Mouse (Mus musculus): ENCODE results near the gene Kndc1. TPM values are rescaled to one million over a fixed set of nuclear protein-coding genes. Genes with fewer than 3 reads are reported as not detected.

Gene Kndc1
- polyA plus RNA-seq, 1 experiment from 2014 or later = 0.12 TPM

- Histone ChIP-seq H3K36me3 (ENCODE audit: insufficient read depth, low read length) (no peaks in the 10 kb centered on the region), H3K9ac (replicated peaks; ENCODE audit: low read length) (no peak overlapping the region), H3K4me3 (ENCODE audit: low read length) (no peak overlapping the region), H3K27me3 (ENCODE audit: insufficient read depth, low read length) (0 out of 2 replicates have a peak, but pooled peaks cover 4% of the 10 kb centered on the region), H3K9me3 (ENCODE audit: low read length) (no peaks in the 10 kb centered on the region), H3K27ac (ENCODE audit: low read length) (no peak overlapping the region), H3K4me2 (replicated peaks; ENCODE audit: low read depth, low read length) (no peak overlapping the region), H3K4me1 (ENCODE audit: insufficient read depth, low read length) (peaks cover 7% of the 10 kb centered on the region; the same call in 1 of the 2 replicates)
- ATAC-seq (ENCODE audit: low FRiP score, low TSS enrichment) = no peak
- 57% methylated on average over 11 of the region's 11 CpGs for WGBS
Measured at GRCm38 (mm10) chr7:139957437-139957836, 62.9 kb downstream of the Kndc1 start.

- 34% methylated on average over 11 of the region's 11 CpGs for WGBS
- H3K9me3 ChIP-seq (ENCODE audit: low read length) = no peaks in the 10 kb centered on the region
- no peak for ATAC-seq (ENCODE audit: low FRiP score, low TSS enrichment)
Measured at GRCm38 (mm10) chr7:139957958-139958357, 63.5 kb downstream of the Kndc1 start.

DNA sequence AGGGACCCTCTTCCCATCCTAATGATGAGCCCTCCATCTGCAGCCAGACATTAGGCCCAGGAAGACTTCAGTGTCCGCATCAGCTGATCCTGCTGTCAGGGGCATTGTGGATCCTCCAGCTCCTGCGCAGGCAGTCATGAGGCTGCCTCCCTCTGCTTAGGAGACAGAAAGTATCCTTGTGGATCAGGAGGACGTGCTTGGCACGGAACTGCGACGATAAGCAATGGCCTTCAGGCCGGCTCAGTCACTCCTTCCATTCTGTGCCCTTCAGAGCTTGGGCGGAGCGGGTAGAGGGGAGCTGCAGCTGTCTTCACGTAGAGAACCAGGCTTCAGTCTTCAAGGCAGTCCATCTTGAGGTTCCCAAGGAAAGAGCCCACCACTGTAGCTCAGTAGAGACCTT, 66.6 kb downstream of the Kndc1 start:
- peaks cover 7% of the 10 kb centered on the region; the same call in 1 of the 2 replicates for H3K4me1 ChIP-seq (ENCODE audit: insufficient read depth, low read length)
- H3K27me3 ChIP-seq (ENCODE audit: insufficient read depth, low read length) = 0 out of 2 replicates have a peak, but pooled peaks cover 4% of the 10 kb centered on the region
- 86% methylated on average over 10 of the region's 10 CpGs for WGBS
- no peak for ATAC-seq (ENCODE audit: low FRiP score, low TSS enrichment)
- H3K27ac ChIP-seq (ENCODE audit: low read length) = no peak overlapping the region
- H3K4me3 ChIP-seq (ENCODE audit: low read length) = no peak overlapping the region
- no peaks in the 10 kb centered on the region for H3K9me3 ChIP-seq (ENCODE audit: low read length)
- H3K36me3 ChIP-seq (ENCODE audit: insufficient read depth, low read length) = no peaks in the 10 kb centered on the region
- H3K4me2 ChIP-seq (replicated peaks; ENCODE audit: low read depth, low read length) = no peak overlapping the region
- H3K9ac ChIP-seq (replicated peaks; ENCODE audit: low read length) = no peak overlapping the region

More at GRCm38 (mm10) chr7:139957958-139958357, 63.5 kb downstream of the Kndc1 start:
- Histone ChIP-seq H3K4me3 (ENCODE audit: low read length) (no peak overlapping the region), H3K27ac (ENCODE audit: low read length) (no peak overlapping the region), H3K9ac (replicated peaks; ENCODE audit: low read length) (no peak overlapping the region), H3K4me2 (replicated peaks; ENCODE audit: low read depth, low read length) (no peak overlapping the region), H3K36me3 (ENCODE audit: insufficient read depth, low read length) (no peaks in the 10 kb centered on the region), H3K27me3 (ENCODE audit: insufficient read depth, low read length) (0 out of 2 replicates have a peak, but pooled peaks cover 4% of the 10 kb centered on the region), H3K4me1 (ENCODE audit: insufficient read depth, low read length) (peaks cover 7% of the 10 kb centered on the region; the same call in 1 of the 2 replicates)

DNA sequence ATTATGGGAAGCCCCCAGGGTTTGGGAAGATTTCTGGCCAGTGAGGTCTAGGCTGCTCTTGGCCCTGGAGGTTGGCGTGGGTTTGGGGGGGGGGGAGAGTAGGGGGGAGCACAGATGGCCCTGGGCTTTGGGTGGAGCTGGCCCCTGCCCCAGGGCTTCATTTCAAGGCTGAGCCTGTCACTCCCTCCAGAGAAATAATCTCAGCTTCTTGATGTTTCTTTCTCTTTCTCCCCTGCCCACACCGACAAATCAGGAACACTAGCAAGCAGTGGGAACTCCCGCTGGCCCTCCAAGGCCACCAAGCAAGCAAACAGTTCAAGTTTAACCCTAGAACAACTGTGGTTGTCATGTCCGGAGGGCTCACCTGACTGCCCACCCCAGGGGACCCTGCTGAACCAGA, 69.3 kb downstream of the Kndc1 start:
- no peak overlapping the region for H3K27ac ChIP-seq (ENCODE audit: low read length)
- H3K36me3 ChIP-seq (ENCODE audit: insufficient read depth, low read length) = no peaks in the 10 kb centered on the region
- no peak overlapping the region for H3K4me2 ChIP-seq (replicated peaks; ENCODE audit: low read depth, low read length)
- no peak for ATAC-seq (ENCODE audit: low FRiP score, low TSS enrichment)
- H3K4me3 ChIP-seq (ENCODE audit: low read length) = no peak overlapping the region
- 55% methylated on average over 4 of the region's 4 CpGs for WGBS
- H3K9ac ChIP-seq (replicated peaks; ENCODE audit: low read length) = no peak overlapping the region
- H3K27me3 ChIP-seq (ENCODE audit: insufficient read depth, low read length) = no peaks in the 10 kb centered on the region; the same call in 1 of the 2 replicates
- H3K9me3 ChIP-seq (ENCODE audit: low read length) = no peaks in the 10 kb centered on the region
- H3K4me1 ChIP-seq (ENCODE audit: insufficient read depth, low read length) = no peaks in the 10 kb centered on the region

DNA sequence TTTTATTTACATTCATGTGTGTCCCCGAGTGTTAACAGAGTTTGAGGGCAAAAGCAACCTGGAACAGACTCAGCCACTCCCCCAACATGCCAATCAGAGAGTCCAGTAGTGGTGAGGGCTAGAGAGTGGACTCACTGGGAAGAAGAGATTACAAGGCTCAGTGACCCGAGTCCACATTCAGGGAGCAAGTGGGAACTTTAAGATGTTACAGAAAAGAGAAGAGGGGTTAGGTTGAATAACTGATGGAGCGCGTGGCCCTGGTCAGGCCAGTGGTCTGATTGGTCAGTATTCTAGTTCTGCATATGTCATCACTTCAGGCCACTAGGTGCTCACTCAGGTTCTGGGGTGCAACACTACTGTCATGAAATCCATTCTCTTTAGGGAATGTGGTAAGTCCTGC, 72.7 kb downstream of the Kndc1 start:
- Histone ChIP-seq H3K9ac (replicated peaks; ENCODE audit: low read length) (no peak overlapping the region), H3K4me3 (ENCODE audit: low read length) (no peak overlapping the region), H3K36me3 (ENCODE audit: insufficient read depth, low read length) (no peaks in the 10 kb centered on the region), H3K4me2 (replicated peaks; ENCODE audit: low read depth, low read length) (no peak overlapping the region), H3K4me1 (ENCODE audit: insufficient read depth, low read length) (no peaks in the 10 kb centered on the region), H3K9me3 (ENCODE audit: low read length) (no peaks in the 10 kb centered on the region), H3K27me3 (ENCODE audit: insufficient read depth, low read length) (no peaks in the 10 kb centered on the region; the same call in 1 of the 2 replicates), H3K27ac (ENCODE audit: low read length) (no peak overlapping the region)
- WGBS = 29% methylated on average over 4 of the region's 4 CpGs
- no peak for ATAC-seq (ENCODE audit: low FRiP score, low TSS enrichment)

DNA sequence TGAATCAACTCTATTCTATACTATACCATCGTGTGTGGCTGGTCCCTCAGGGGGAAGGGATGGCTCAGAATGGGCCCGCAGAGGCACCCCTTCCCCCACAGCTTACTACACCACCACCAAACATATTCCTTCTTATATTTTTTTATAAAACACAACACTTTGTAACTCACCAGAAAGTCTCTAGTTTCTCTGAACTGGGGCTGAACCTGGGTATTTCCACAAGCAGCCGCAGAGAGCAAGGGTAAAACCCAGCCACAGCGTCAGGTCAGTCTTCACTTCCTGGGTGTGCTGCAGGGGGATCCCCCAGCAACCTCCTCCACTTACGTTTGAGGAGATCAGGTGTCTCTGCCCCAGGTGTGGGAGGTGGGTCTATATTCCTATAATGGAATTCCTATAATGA, 73.9 kb downstream of the Kndc1 start:
- H3K27me3 ChIP-seq (ENCODE audit: insufficient read depth, low read length) = no peaks in the 10 kb centered on the region; the same call in 1 of the 2 replicates
- WGBS = 49% methylated on average over 5 of the region's 5 CpGs
- H3K4me2 ChIP-seq (replicated peaks; ENCODE audit: low read depth, low read length) = no peak overlapping the region
- no peak overlapping the region for H3K4me3 ChIP-seq (ENCODE audit: low read length)
- no peak for ATAC-seq (ENCODE audit: low FRiP score, low TSS enrichment)
- no peaks in the 10 kb centered on the region for H3K4me1 ChIP-seq (ENCODE audit: insufficient read depth, low read length)
- no peak overlapping the region for H3K27ac ChIP-seq (ENCODE audit: low read length)
- no peaks in the 10 kb centered on the region for H3K9me3 ChIP-seq (ENCODE audit: low read length)
- H3K36me3 ChIP-seq (ENCODE audit: insufficient read depth, low read length) = no peaks in the 10 kb centered on the region
- H3K9ac ChIP-seq (replicated peaks; ENCODE audit: low read length) = no peak overlapping the region

GRCm38 (mm10) chr7:139969348-139970130, 75.0 kb downstream of the Kndc1 start:
- WGBS = 41% methylated on average over 10 of the region's 10 CpGs
- Histone ChIP-seq H3K4me3 (ENCODE audit: low read length) (no peak overlapping the region), H3K4me1 (ENCODE audit: insufficient read depth, low read length) (no peaks in the 10 kb centered on the region), H3K36me3 (ENCODE audit: insufficient read depth, low read length) (no peaks in the 10 kb centered on the region), H3K4me2 (replicated peaks; ENCODE audit: low read depth, low read length) (no peak overlapping the region), H3K9ac (replicated peaks; ENCODE audit: low read length) (no peak overlapping the region), H3K27me3 (ENCODE audit: insufficient read depth, low read length) (no peaks in the 10 kb centered on the region; the same call in 1 of the 2 replicates), H3K27ac (ENCODE audit: low read length) (no peak overlapping the region), H3K9me3 (ENCODE audit: low read length) (no peaks in the 10 kb centered on the region)
- no peak for ATAC-seq (ENCODE audit: low FRiP score, low TSS enrichment)

DNA sequence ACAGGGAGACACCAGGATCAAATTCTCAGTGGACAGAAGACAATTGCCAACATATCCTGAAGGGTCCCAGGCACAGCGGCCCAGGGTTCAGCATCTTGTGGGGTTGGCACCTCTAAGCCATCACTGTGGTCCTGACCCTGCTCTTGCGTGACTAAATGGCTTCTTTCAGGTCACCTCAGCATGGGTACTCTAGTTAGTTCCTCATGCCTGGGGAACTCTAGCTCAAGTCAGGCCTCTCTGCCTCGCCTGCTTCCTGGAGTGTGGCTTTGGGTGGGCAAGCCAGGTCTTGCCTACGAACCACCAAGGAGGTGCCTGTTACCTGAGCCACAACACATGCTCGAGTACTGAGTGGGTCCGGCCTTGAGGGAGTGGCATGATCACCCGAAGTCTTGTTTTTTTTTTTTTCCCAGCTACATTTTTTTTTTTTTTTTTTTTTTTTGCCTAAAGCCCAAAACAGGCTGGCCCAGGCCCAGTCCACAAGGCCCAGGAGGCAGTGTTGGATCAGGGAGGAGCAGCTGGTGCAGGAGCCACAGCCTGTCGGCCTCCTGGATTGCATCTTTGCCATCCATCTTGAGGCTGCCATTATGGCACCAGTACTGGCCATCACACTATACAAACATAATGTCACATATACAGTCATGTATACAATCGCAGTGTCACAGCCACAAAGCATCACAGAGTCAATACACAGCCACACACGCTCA, 75.9 kb downstream of the Kndc1 start:
- Histone ChIP-seq H3K4me1 (ENCODE audit: insufficient read depth, low read length) (no peaks in the 10 kb centered on the region), H3K4me2 (replicated peaks; ENCODE audit: low read depth, low read length) (no peak overlapping the region), H3K9ac (replicated peaks; ENCODE audit: low read length) (no peak overlapping the region), H3K36me3 (ENCODE audit: insufficient read depth, low read length) (no peaks in the 10 kb centered on the region), H3K27ac (ENCODE audit: low read length) (no peak overlapping the region), H3K9me3 (ENCODE audit: low read length) (no peaks in the 10 kb centered on the region), H3K4me3 (ENCODE audit: low read length) (no peak overlapping the region), H3K27me3 (ENCODE audit: insufficient read depth, low read length) (no peaks in the 10 kb centered on the region; the same call in 1 of the 2 replicates)
- no peak for ATAC-seq (ENCODE audit: low FRiP score, low TSS enrichment)
- 77% methylated on average over 10 of the region's 10 CpGs for WGBS

- WGBS = 84% methylated on average over 5 of the region's 5 CpGs
- H3K9me3 ChIP-seq (ENCODE audit: low read length) = no peaks in the 10 kb centered on the region
- no peak overlapping the region for H3K4me3 ChIP-seq (ENCODE audit: low read length)
- no peaks in the 10 kb centered on the region for H3K36me3 ChIP-seq (ENCODE audit: insufficient read depth, low read length)
- no peak overlapping the region for H3K9ac ChIP-seq (replicated peaks; ENCODE audit: low read length)
- no peak overlapping the region for H3K4me2 ChIP-seq (replicated peaks; ENCODE audit: low read depth, low read length)
- ATAC-seq (ENCODE audit: low FRiP score, low TSS enrichment) = no peak
- H3K27ac ChIP-seq (ENCODE audit: low read length) = no peak overlapping the region
- H3K27me3 ChIP-seq (ENCODE audit: insufficient read depth, low read length) = no peaks in the 10 kb centered on the region; the same call in 1 of the 2 replicates
- no peaks in the 10 kb centered on the region for H3K4me1 ChIP-seq (ENCODE audit: insufficient read depth, low read length)
Measured at GRCm38 (mm10) chr7:139970979-139971378, 76.5 kb downstream of the Kndc1 start.

GRCm38 (mm10) chr7:139971436-139971835, 76.9 kb downstream of the Kndc1 start:
- WGBS = 75% methylated on average over 6 of the region's 6 CpGs
- Histone ChIP-seq H3K9ac (replicated peaks; ENCODE audit: low read length) (no peak overlapping the region), H3K27me3 (ENCODE audit: insufficient read depth, low read length) (no peaks in the 10 kb centered on the region; the same call in 1 of the 2 replicates), H3K4me3 (ENCODE audit: low read length) (no peak overlapping the region), H3K4me2 (replicated peaks; ENCODE audit: low read depth, low read length) (no peak overlapping the region), H3K36me3 (ENCODE audit: insufficient read depth, low read length) (no peaks in the 10 kb centered on the region), H3K27ac (ENCODE audit: low read length) (no peak overlapping the region), H3K9me3 (ENCODE audit: low read length) (no peaks in the 10 kb centered on the region), H3K4me1 (ENCODE audit: insufficient read depth, low read length) (no peaks in the 10 kb centered on the region)
- no peak for ATAC-seq (ENCODE audit: low FRiP score, low TSS enrichment)

All from kidney, embryonic 16.5 days (tissue).